Mouse (Mus musculus): ENCODE measurements around the gene A130010J15Rik.

The A130010J15Rik gene

GRCm38 (mm10) chr1:193167746-193168145, at the start of gene A130010J15Rik:
A130010J15Rik (plus strand) TSS chr1:193168046.
- no peak for DNase-seq (ENCODE audit: low read depth, low spot score)

GRCm38 (mm10) chr1:193122793-193123192, 45.1 kb upstream of the A130010J15Rik start:
- no peak for DNase-seq (ENCODE audit: low read depth, low spot score)

GRCm38 (mm10) chr1:193123290-193123689, 44.6 kb upstream of the A130010J15Rik start:
- DNase-seq (ENCODE audit: low read depth, low spot score) = no peak

GRCm38 (mm10) chr1:193125835-193126234, 42.0 kb upstream of the A130010J15Rik start:
- DNase-seq (ENCODE audit: low read depth, low spot score) = peak; percentile 39

GRCm38 (mm10) chr1:193128055-193128454, 39.8 kb upstream of the A130010J15Rik start:
- DNase-seq (ENCODE audit: low read depth, low spot score) = no peak

GRCm38 (mm10) chr1:193129321-193129720, 38.5 kb upstream of the A130010J15Rik start:
- no peak for DNase-seq (ENCODE audit: low read depth, low spot score)

GRCm38 (mm10) chr1:193129786-193130455, 37.9 kb upstream of the A130010J15Rik start, which contains the start of gene Diexf:
Diexf (minus strand) TSS chr1:193130272.
- peak; percentile 99 for DNase-seq (ENCODE audit: low read depth, low spot score)

GRCm38 (mm10) chr1:193130456-193130825, 37.4 kb upstream of the A130010J15Rik start:
- no peak for DNase-seq (ENCODE audit: low read depth, low spot score)

- DNase-seq (ENCODE audit: low read depth, low spot score) = no peak
Observed at GRCm38 (mm10) chr1:193130839-193131238, 37.0 kb upstream of the A130010J15Rik start.

GRCm38 (mm10) chr1:193131311-193131948, 36.4 kb upstream of the A130010J15Rik start:
- no peak for DNase-seq (ENCODE audit: low read depth, low spot score)

GRCm38 (mm10) chr1:193132385-193132784, 35.5 kb upstream of the A130010J15Rik start:
- no peak for DNase-seq (ENCODE audit: low read depth, low spot score)

- DNase-seq (ENCODE audit: low read depth, low spot score) = peak; percentile 80
Observed at GRCm38 (mm10) chr1:193133726-193134125, 34.1 kb upstream of the A130010J15Rik start.

GRCm38 (mm10) chr1:193138087-193138486, 29.8 kb upstream of the A130010J15Rik start:
- no peak for DNase-seq (ENCODE audit: low read depth, low spot score)

- DNase-seq (ENCODE audit: low read depth, low spot score) = no peak
Observed at GRCm38 (mm10) chr1:193138669-193139068, 29.2 kb upstream of the A130010J15Rik start.

- no peak for DNase-seq (ENCODE audit: low read depth, low spot score)
Observed at GRCm38 (mm10) chr1:193141118-193141517, 26.7 kb upstream of the A130010J15Rik start.

GRCm38 (mm10) chr1:193142517-193143062, 25.3 kb upstream of the A130010J15Rik start:
- no peak for DNase-seq (ENCODE audit: low read depth, low spot score)

- no peak for DNase-seq (ENCODE audit: low read depth, low spot score)
Observed at GRCm38 (mm10) chr1:193144516-193144915, 23.3 kb upstream of the A130010J15Rik start.

GRCm38 (mm10) chr1:193145101-193145500, 22.7 kb upstream of the A130010J15Rik start:
- DNase-seq (ENCODE audit: low read depth, low spot score) = no peak

- DNase-seq (ENCODE audit: low read depth, low spot score) = no peak
Observed at GRCm38 (mm10) chr1:193146416-193146815, 21.4 kb upstream of the A130010J15Rik start.

GRCm38 (mm10) chr1:193149231-193149630, 18.6 kb upstream of the A130010J15Rik start:
- DNase-seq (ENCODE audit: low read depth, low spot score) = no peak

GRCm38 (mm10) chr1:193151134-193151533, 16.7 kb upstream of the A130010J15Rik start:
- no peak for DNase-seq (ENCODE audit: low read depth, low spot score)

- peak; percentile 74 for DNase-seq (ENCODE audit: low read depth, low spot score)
Observed at GRCm38 (mm10) chr1:193152872-193153271, 15.0 kb upstream of the A130010J15Rik start, which contains the start of gene Irf6. Irf6 (plus strand) TSS chr1:193153111.

GRCm38 (mm10) chr1:193153561-193153960, 14.3 kb upstream of the A130010J15Rik start:
- peak; percentile 17 for DNase-seq (ENCODE audit: low read depth, low spot score)

Measured in ES-CJ7 (cell line).